Mouse (Mus musculus) myocyte (in vitro differentiated cells): Measurements from ENCODE around the gene Rere.
A peak's percentile ranks its signal among the peaks of the same experiment; 100 is the strongest.

Experiments
- MAX ChIP-seq: IDR thresholded peaks from one replicate; pipeline ENCODE4 v1.6.1; 2011; ENCODE audit warnings: low read depth, mild to moderate bottlenecking, control low read depth
- POLR2A ChIP-seq: IDR thresholded peaks from one replicate; pipeline ENCODE4 v1.6.1; 2011; ENCODE audit warnings: low read depth, mild to moderate bottlenecking, control low read depth, moderate library complexity; ENCODE audit not compliant: insufficient read length
- REST ChIP-seq: IDR thresholded peaks from one replicate; pipeline ENCODE4 v1.6.1; 2011; ENCODE audit warnings: mild to moderate bottlenecking, control low read depth, moderate library complexity; ENCODE audit not compliant: insufficient read depth, insufficient read length
- USF1 ChIP-seq: IDR thresholded peaks from one replicate; pipeline ENCODE4 v1.6.1; 2011; ENCODE audit warnings: low read depth, mild to moderate bottlenecking, control low read depth, moderate library complexity

DNA sequence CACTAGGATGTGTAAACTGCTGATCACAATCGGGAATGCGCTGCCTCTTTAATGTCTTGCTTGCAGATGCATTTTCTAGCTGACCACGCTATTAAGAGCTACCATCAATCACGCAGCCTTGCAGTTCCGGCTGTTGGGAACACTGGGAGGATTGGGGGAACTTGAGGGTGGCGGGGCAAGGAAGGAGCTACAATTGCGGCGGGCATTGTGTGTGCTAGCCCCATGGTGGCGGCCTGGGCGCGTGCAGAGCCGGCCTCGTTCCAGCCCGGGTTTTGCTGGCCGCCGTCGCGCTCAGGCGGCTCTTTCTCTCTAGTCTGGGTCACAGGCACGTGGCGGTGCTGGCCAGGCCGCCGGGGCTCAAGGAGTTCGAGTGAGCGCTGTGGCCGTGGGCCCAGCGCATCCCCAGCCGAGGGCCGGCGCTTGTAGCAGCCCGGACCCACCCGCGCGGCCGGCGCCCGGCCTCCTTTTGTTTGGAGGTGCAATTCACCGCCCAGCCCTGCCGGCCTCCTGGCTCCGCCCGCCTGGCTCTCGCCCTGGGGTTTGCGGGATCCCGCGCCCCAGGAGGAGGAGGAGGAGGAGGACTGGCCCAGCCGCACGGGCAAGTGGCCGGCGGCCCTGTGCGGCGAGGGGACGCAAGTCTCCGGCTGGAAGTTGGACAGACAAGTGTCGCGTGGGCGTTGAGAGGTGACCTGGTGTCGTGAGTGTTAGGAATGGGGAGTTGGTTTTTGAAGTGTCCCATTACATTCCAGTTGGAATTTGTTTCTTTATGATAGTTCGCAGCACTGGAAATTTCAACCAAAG lies 90.3 kb downstream of the Rere start:
- TF ChIP-seq POLR2A, result peak; percentile 60
- TF ChIP-seq REST, result no peak
- no peak for TF ChIP-seq MAX
- TF ChIP-seq USF1, result no peak
